Mouse (Mus musculus) neural tube, embryonic 10.5 days (tissue): ENCODE results near the gene Mapk6.

Source experiments
- DNase-seq: peaks from one replicate; pipeline ENCODE4 v3.0.0-alpha.2; 2017; ENCODE audit warnings: low spot score; ENCODE audit errors: extremely low spot score

Mapk6 gene

GRCm38 (mm10) chr9:75328047-75328446 lies 81.8 kb downstream of the Mapk6 start:
- DNase-seq, result no peak

- no peak for DNase-seq
Measured at GRCm38 (mm10) chr9:75322099-75322885, 87.5 kb downstream of the Mapk6 start.

- no peak for DNase-seq
Measured at GRCm38 (mm10) chr9:75319365-75319764, 90.4 kb downstream of the Mapk6 start.
